Mouse (Mus musculus) left cerebral cortex, postnatal 10 days (tissue): Measurements from ENCODE around the gene Il1rn. TPM values are rescaled to one million over a fixed set of nuclear protein-coding genes. Genes with fewer than 3 reads are reported as not detected.

Experiments used
- total RNA-seq, 2 experiments: library from RNA; stranded (reverse); gene quantifications; 2 replicates each; pipeline ENCODE4 v1.2.3; 2021

Il1rn gene
- total RNA-seq, 2 experiments from 2014 or later = not detected

Other genes starting within 250 kb of the Il1rn start
- gene Tbpl2, start 240.3 kb upstream of the Il1rn start, total RNA-seq = not detected
- gene Il1f8, start 183.7 kb upstream of the Il1rn start, total RNA-seq = not detected
- not detected for gene Il1f9, start 150.4 kb upstream of the Il1rn start, total RNA-seq
- gene Il1f6, start 121.4 kb upstream of the Il1rn start, total RNA-seq = not detected
- not detected for gene Il1f5, start 59.9 kb upstream of the Il1rn start, total RNA-seq
- not detected for gene Il1f10, start 45.7 kb upstream of the Il1rn start, total RNA-seq
- gene Psd4, start 30.7 kb downstream of the Il1rn start, total RNA-seq = 1 to 10 TPM in 1 of 2 experiments, under 1 TPM in 1; 0.67 to 2.0 TPM
- not detected for gene Pax8, start 138.7 kb downstream of the Il1rn start, total RNA-seq